Mouse (Mus musculus) heart, adult 2 months (tissue): ENCODE results near the gene Hnrnpul1. TPM values are rescaled to one million over a fixed set of nuclear protein-coding genes. Genes with fewer than 3 reads are reported as not detected.

ENCODE experiments used
- DNase-seq, 2 experiments: peaks; one replicate each; pipeline ENCODE4 v3.0.0; 2021
- H3K27ac ChIP-seq: fragments of 200-600 bp; 2 replicates; pipeline ENCODE4 v1.8.1; 2022
- H3K27me3 ChIP-seq: fragments of 200-500 bp; 2 replicates; pipeline ENCODE4 v1.6.1; 2012; ENCODE audit warnings: mild to moderate bottlenecking, low read length, inconsistent platforms, mixed read lengths; ENCODE audit not compliant: control insufficient read depth, insufficient read depth
- H3K36me3 ChIP-seq: fragments of 200-500 bp; 2 replicates; pipeline ENCODE4 v1.6.1; 2012; ENCODE audit warnings: low read length, inconsistent platforms; ENCODE audit not compliant: control insufficient read depth, insufficient read depth
- H3K4me1 ChIP-seq: fragments of 200-500 bp; 2 replicates; pipeline ENCODE4 v1.6.1; 2011; ENCODE audit warnings: low read length; ENCODE audit not compliant: control insufficient read depth, insufficient read depth
- H3K4me3 ChIP-seq: fragments of 200-600 bp; 2 replicates; pipeline ENCODE4 v1.8.1; 2022
- H3K79me2 ChIP-seq: fragments of 200-500 bp; replicated peaks from 2 replicates; pipeline ENCODE4 v1.6.1; 2012; ENCODE audit warnings: mild to moderate bottlenecking, inconsistent platforms, low read length, moderate library complexity, mixed read lengths; ENCODE audit not compliant: control insufficient read depth, insufficient read depth
- H3K9ac ChIP-seq: fragments of 200-500 bp; 2 replicates; pipeline ENCODE4 v1.6.1; 2012; ENCODE audit warnings: low read depth, mild to moderate bottlenecking, control low read depth, inconsistent platforms, low read length, mixed read lengths
- CTCF ChIP-seq: fragments of 200-600 bp; IDR thresholded peaks from 2 replicates; pipeline ENCODE4 v1.8.1; 2022; ENCODE audit warnings: antibody characterized with exemption, mild to moderate bottlenecking, moderate library complexity
- EP300 ChIP-seq: fragments of 200-500 bp; IDR thresholded peaks from 2 replicates; pipeline ENCODE4 v1.6.1; 2011; ENCODE audit warnings: low read depth, low read length, control low read depth; ENCODE audit not compliant: insufficient read depth
- POLR2A ChIP-seq: fragments of 200-500 bp; IDR thresholded peaks from 2 replicates; pipeline ENCODE4 v1.6.1; 2011; ENCODE audit warnings: mild to moderate bottlenecking, low read depth, low read length, control low read depth; ENCODE audit not compliant: insufficient read depth
- WGBS: fragments of 180-500 bp; shearing (Covaris S2); methylation state at CpG from one replicate; pipeline ENCODE4 v1.1.7; 2018; 5-methylcytosine and 5-hydroxymethylcytosine counted together
- intact Hi-C: fragments of 180-260 bp; cut with DNase I; formaldehyde crosslinking; loops from one replicate; pipeline ENCODE4 v1.15.1; 2025
- polyA plus RNA-seq: library from polyadenylated mRNA; depleted of rRNA; stranded (reverse); fragments of >200 nt; gene quantifications from 2 replicates; pipeline ENCODE4 v1.2.3, GENCODE M21; 2012
- total RNA-seq, 2 experiments: library from RNA; stranded (reverse); gene quantifications; 2 replicates each; pipeline ENCODE4 v1.2.3; 2021

Gene Hnrnpul1
- total and polyA plus RNA-seq, 3 experiments: 29.4 to 76.2 (median 71.0) TPM

GRCm38 (mm10) chr7:25754439-25754737, 169 bp downstream of the Hnrnpul1 start:
- Histone ChIP-seq H3K4me3 (peak overlapping the region; percentile 71), H3K36me3 (peaks cover 22% of the 10 kb centered on the region), H3K79me2 (peaks cover 5% of the 10 kb centered on the region), H3K9ac (peak overlapping the region; percentile 99), H3K27ac (peak overlapping the region; percentile 96), H3K4me1 (peaks cover 7% of the 10 kb centered on the region), H3K27me3 (no peaks in the 10 kb centered on the region)
- under 1% methylated on average over 30 of the region's 30 CpGs for WGBS
- intact Hi-C loops: loop anchor here (2.0 kb wide), 1 partner anchor 68 kb away; the partner anchor contains the start of gene Tgfb1
- TF ChIP-seq EP300 (no peak), CTCF (peak; percentile 49)
- no peak for DNase-seq

DNA sequence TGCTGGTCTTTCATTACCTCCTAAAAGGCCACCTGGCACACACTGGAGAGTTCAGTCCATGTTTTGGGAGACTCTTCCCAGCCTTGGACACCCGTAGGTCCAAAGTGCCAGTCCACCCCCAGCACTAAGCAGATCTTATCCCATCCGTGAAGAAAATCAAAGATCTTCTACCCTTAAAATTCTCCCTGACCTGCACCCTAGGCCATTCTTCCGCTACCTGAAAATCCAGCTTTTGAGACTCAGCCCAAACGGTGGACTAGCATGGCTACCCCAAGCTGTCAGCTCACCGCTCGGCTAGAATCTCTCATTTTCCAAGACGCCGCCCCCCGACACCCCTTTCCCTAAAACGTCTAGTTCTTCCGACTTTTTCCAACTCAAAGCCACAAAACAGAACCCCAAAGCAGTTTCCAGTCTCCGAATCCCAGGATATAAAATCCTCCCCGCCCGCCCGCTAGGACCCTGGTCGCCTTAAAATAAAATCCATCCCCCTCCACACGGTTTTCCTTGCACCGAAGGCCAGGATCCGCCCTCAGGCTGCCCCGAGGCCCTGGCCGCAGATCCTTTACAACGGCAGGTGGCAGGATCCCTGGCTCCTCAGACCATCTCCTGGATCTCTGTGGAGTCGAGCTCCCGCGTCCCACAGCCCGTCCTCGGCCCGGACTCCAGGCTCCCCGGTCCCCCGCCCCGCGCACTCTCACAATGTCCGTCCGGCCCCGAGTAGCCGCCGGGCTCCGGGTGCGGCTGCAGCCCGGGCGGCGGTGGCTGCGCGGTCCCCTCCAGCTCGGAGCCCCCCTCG, 716 bp downstream of the Hnrnpul1 start:
- peaks cover 7% of the 10 kb centered on the region for H3K4me1 ChIP-seq
- intact Hi-C loops: loop anchor here (2.0 kb wide), 2 partner anchors 33 to 67 kb away; partner anchors contain the start of gene Tgfb1
- H3K79me2 ChIP-seq: peaks cover 5% of the 10 kb centered on the region
- H3K4me3 ChIP-seq: peak overlapping the region; percentile 71
- under 1% methylated on average over 46 of the region's 46 CpGs for WGBS
- peaks cover 23% of the 10 kb centered on the region for H3K36me3 ChIP-seq
- H3K27me3 ChIP-seq: no peaks in the 10 kb centered on the region
- peak overlapping the region; percentile 96 for H3K27ac ChIP-seq
- TF ChIP-seq POLR2A (no peak), EP300 (no peak), CTCF (no peak)
- DNase-seq: peak in 1 of 2 experiments; percentile 27
- peak overlapping the region; percentile 99 for H3K9ac ChIP-seq

DNA sequence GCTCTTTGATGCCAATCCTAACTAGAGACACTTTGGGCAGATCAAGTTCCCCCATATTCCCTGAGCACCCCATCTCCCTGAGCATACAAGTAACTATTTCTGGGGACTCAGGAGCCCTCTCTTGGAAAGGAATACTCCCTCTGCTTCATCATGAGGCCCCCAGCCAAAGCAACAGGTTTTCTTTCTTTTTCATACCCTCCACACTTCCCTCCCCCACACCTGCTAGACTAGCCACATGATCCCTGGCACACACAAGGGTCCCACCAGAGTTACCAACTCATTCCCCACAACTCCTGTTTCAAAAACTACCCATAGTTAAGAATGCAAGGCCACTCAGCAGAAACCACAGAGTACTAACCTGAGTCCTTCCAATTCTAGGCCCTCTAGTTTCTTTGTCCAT, 1.5 kb downstream of the Hnrnpul1 start:
- Histone ChIP-seq H3K27ac (peak overlapping the region; percentile 96; the same call in 1 of the 2 replicates), H3K4me1 (peaks cover 7% of the 10 kb centered on the region), H3K4me3 (peak overlapping the region; percentile 71), H3K9ac (no peak overlapping the region; the same call in 1 of the 2 replicates), H3K36me3 (peaks cover 23% of the 10 kb centered on the region), H3K27me3 (no peaks in the 10 kb centered on the region), H3K79me2 (peaks cover 5% of the 10 kb centered on the region)
- TF ChIP-seq CTCF (no peak), POLR2A (no peak), EP300 (no peak)
- DNase-seq: no peak
- intact Hi-C loops: loop anchor here (2.0 kb wide), 1 partner anchor 32 kb away; no protein-coding TSS in a partner anchor

DNA sequence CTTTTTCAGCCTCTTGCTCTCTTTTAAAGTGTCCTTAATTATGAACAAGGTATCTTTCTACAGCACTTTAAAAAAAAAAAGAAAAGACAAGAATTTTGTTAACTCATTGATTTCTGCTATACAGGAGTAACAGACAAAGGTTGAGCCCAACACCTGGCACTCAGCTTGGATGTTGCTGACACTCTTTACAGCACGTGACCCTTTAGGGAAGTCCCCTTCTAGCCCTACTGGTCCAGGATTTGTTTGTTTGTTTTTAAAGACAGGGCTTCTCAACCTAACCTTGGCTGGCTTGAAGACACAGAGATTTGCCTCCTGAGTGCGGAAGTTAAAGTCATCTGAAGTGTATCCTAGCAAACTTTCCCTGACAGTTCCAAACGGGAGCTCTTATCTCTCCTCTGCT, 7.7 kb downstream of the Hnrnpul1 start:
- DNase-seq: no peak
- no peaks in the 10 kb centered on the region for H3K79me2 ChIP-seq
- H3K9ac ChIP-seq: no peak overlapping the region
- H3K36me3 ChIP-seq: peaks cover 27% of the 10 kb centered on the region
- peak overlapping the region; percentile 13; the same call in 1 of the 2 replicates for H3K27ac ChIP-seq
- H3K4me1 ChIP-seq: peaks cover 4% of the 10 kb centered on the region; the same call in 1 of the 2 replicates
- no peak overlapping the region for H3K4me3 ChIP-seq
- intact Hi-C loops: no loop called here
- no peaks in the 10 kb centered on the region for H3K27me3 ChIP-seq
- TF ChIP-seq POLR2A (no peak), EP300 (no peak), CTCF (no peak)
- WGBS: 22% methylated on average over 3 of the region's 3 CpGs

- Histone ChIP-seq H3K4me3 (no peak overlapping the region), H3K4me1 (no peaks in the 10 kb centered on the region), H3K9ac (no peak overlapping the region), H3K36me3 (peaks cover 10% of the 10 kb centered on the region), H3K27ac (no peak overlapping the region), H3K27me3 (no peaks in the 10 kb centered on the region), H3K79me2 (0 out of 2 replicates have a peak, but pooled peaks cover 2% of the 10 kb centered on the region)
- TF ChIP-seq EP300 (no peak), POLR2A (no peak), CTCF (no peak)
- DNase-seq: no peak
- intact Hi-C loops: no loop called here
- WGBS: 83% methylated on average over 3 of the region's 3 CpGs
These were observed 16.3 kb downstream of the Hnrnpul1 start for GRCm38 (mm10) chr7:25738277-25738676.

GRCm38 (mm10) chr7:25736920-25737319, 17.6 kb downstream of the Hnrnpul1 start:
- Histone ChIP-seq H3K4me3 (no peak overlapping the region), H3K79me2 (0 out of 2 replicates have a peak, but pooled peaks cover 2% of the 10 kb centered on the region), H3K27ac (no peak overlapping the region), H3K9ac (no peak overlapping the region), H3K36me3 (peaks cover 13% of the 10 kb centered on the region), H3K27me3 (no peaks in the 10 kb centered on the region), H3K4me1 (no peaks in the 10 kb centered on the region)
- intact Hi-C loops: no loop called here
- 96% methylated on average over 2 of the region's 2 CpGs for WGBS
- no peak for TF ChIP-seq EP300
- TF ChIP-seq CTCF: peak; percentile 48
- DNase-seq: no peak
